Mouse (Mus musculus): Measurements from ENCODE around the gene Cdh4.

DNA sequence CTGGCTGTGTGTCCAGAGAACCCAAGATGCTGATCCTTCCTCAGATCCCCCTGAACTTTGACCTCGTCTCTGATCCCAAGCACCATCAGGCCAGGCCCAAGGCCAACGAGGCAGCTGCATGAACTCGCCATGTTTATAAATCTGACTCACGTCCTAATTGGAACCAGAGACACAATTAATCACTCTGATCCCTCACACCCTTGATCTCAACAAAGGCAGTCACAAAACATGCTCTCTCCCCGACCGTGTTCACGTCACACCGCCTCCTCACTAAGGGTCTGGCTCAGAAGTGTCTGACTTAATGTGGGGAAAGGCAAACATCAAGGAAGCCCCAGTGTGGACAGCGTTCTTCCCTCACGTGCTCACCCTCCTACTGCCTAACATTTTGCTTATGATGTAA is 188.5 kb downstream of the Cdh4 start:
- TF ChIP-seq TAL1 (IDR thresholded peaks at IDR 0.05; ENCODE audit: low read length) = no peak
- no peak for TF ChIP-seq GATA1 (IDR thresholded peaks at IDR 0.05; ENCODE audit: low read length)

Measured in erythroblast, embryonic 14.5 days (primary cell).